Mouse (Mus musculus): ENCODE measurements around the gene Hint1.

Gene Hint1

GRCm38 (mm10) chr11:54861471-54862420, 4.4 kb upstream of the Hint1 start:
- no peak for DNase-seq (ENCODE audit: low spot score)

GRCm38 (mm10) chr11:54862621-54863520, 3.3 kb upstream of the Hint1 start:
- peak; percentile 63 for DNase-seq (ENCODE audit: low spot score)

GRCm38 (mm10) chr11:54865330-54866085, 675 bp upstream of the Hint1 start:
- no peak for DNase-seq (ENCODE audit: low spot score)

GRCm38 (mm10) chr11:54867049-54867385, 834 bp downstream of the Hint1 start:
- peak; percentile 25 for DNase-seq (ENCODE audit: low spot score)

GRCm38 (mm10) chr11:54867903-54868434, 1.8 kb downstream of the Hint1 start:
- no peak for DNase-seq (ENCODE audit: low spot score)

GRCm38 (mm10) chr11:54868445-54868844, 2.3 kb downstream of the Hint1 start:
- no peak for DNase-seq (ENCODE audit: low spot score)

GRCm38 (mm10) chr11:54869318-54869717, 3.1 kb downstream of the Hint1 start:
- no peak for DNase-seq (ENCODE audit: low spot score)

- no peak for DNase-seq (ENCODE audit: low spot score)
Observed at GRCm38 (mm10) chr11:54871831-54872537, 5.8 kb downstream of the Hint1 start.

GRCm38 (mm10) chr11:54876031-54876430, 9.8 kb downstream of the Hint1 start:
- no peak for DNase-seq (ENCODE audit: low spot score)

- no peak for DNase-seq (ENCODE audit: low spot score)
Observed at GRCm38 (mm10) chr11:54878893-54879292, 12.7 kb downstream of the Hint1 start.

GRCm38 (mm10) chr11:54879434-54879833, 13.3 kb downstream of the Hint1 start:
- peak; percentile 82 for DNase-seq (ENCODE audit: low spot score)

- DNase-seq (ENCODE audit: low spot score): no peak
Observed at GRCm38 (mm10) chr11:54879922-54880321, 13.7 kb downstream of the Hint1 start.

- no peak for DNase-seq (ENCODE audit: low spot score)
Observed at GRCm38 (mm10) chr11:54881051-54881474, 14.9 kb downstream of the Hint1 start.

- DNase-seq (ENCODE audit: low spot score): peak; percentile 66
Observed at GRCm38 (mm10) chr11:54882671-54883070, 16.5 kb downstream of the Hint1 start.

GRCm38 (mm10) chr11:54884197-54884828, 18.1 kb downstream of the Hint1 start:
- DNase-seq (ENCODE audit: low spot score): no peak

- peak; percentile 90 for DNase-seq (ENCODE audit: low spot score)
Observed at GRCm38 (mm10) chr11:54884937-54885336, 18.8 kb downstream of the Hint1 start.

GRCm38 (mm10) chr11:54885406-54885805, 19.2 kb downstream of the Hint1 start:
- DNase-seq (ENCODE audit: low spot score): no peak

- DNase-seq (ENCODE audit: low spot score): peak; percentile 59
Observed at GRCm38 (mm10) chr11:54887927-54888326, 21.7 kb downstream of the Hint1 start.

GRCm38 (mm10) chr11:54891341-54891740, 25.2 kb downstream of the Hint1 start:
- DNase-seq (ENCODE audit: low spot score): no peak

- DNase-seq (ENCODE audit: low spot score): no peak
Observed at GRCm38 (mm10) chr11:54892091-54892490, 25.9 kb downstream of the Hint1 start.

- no peak for DNase-seq (ENCODE audit: low spot score)
Observed at GRCm38 (mm10) chr11:54894589-54894988, 28.4 kb downstream of the Hint1 start.

Measured in lung, postnatal 25 days (tissue).